Mouse (Mus musculus): ENCODE measurements around the gene Lgals7.

DNA sequence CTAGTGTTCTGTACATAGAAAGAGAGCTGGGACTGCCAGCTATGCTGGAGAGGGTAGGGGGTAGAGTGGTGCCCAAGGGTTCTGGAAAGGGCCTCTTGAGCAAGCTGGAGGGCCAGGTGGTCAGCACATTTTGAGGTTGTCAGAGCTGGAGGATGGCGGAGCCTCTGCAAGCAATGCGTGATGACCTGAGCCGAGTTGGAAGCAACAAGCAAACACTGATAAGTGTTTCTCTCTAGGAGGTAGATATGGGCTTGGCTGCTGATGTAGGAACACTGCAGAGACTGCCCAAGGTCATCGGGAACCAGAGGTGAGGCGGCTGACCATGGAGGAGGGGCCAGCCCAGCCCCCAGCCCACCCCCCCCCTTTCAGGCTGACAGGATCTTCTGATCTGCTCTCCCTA is 32.7 kb upstream of the Lgals7 start:
- no peak for TF ChIP-seq MAX (IDR thresholded peaks at IDR 0.05)
- no peak for TF ChIP-seq MYOG (IDR thresholded peaks at IDR 0.05; ENCODE audit: control insufficient read depth, extremely low read depth, insufficient read length)
- TF ChIP-seq CTCF (IDR thresholded peaks at IDR 0.05; ENCODE audit: control insufficient read depth, insufficient read depth, insufficient read length): no peak
- TF ChIP-seq CEBPB (IDR thresholded peaks at IDR 0.05; ENCODE audit: low read depth): no peak
- TF ChIP-seq USF1 (IDR thresholded peaks at IDR 0.05; ENCODE audit: low read depth): no peak

Measured in C2C12 (cell line).